In the genomic region with DNA sequence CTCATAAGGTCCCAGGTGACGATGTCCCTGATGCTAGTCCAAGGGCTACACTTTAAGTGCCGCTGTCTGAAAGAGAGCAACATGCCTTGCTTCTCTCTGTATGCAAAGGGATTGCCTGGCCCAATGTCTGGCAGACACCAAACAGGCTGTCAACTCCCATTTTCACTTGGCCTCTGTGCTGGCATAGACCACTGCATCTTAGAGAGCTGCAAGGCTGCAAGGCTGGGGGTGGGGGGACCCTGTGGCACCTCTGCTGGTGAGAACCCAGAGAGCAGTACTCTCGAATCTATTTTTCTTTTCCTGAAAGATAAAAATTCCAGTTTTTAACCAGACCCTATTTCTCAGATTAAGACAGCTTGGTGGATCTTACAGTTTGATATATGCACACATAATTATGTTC, we compare ENCODE assay signal across 16 mouse cellular contexts.
A peak's percentile ranks its signal among the peaks of the same experiment; 100 is the strongest.
DNase-seq lines count a peak whose midpoint lies in the region; TF ChIP-seq lines count a peak whose summit lies in the region.
"Had no signal": no experiment of that assay in that cellular context is flagged by ENCODE, and none has a peak within 500 bp of the region (broad histone marks: within the 10 kb centered on the region; RNA-seq: fewer than 3 reads in every experiment).

No protein-coding gene starts in this region.

- no peak for TF ChIP-seq POLR2A in brain, embryonic 14.5 days (IDR thresholded peaks at IDR 0.05; ENCODE audit: borderline replicate concordance, extremely low read depth, insufficient read depth, insufficient read length, poor library complexity, severe bottlenecking)

- DNase-seq in cerebellum, postnatal 14 days, result peak; percentile 22 to 30
- DNase-seq in cerebellum, adult 9-10 months, result no peak
- peak; percentile 39 for DNase-seq in heart, adult 11 months
- DNase-seq in heart, postnatal 14 days, result no peak
- DNase-seq in left cerebral cortex, postnatal 4 days, result peak; percentile 46
- no peak for DNase-seq in left cerebral cortex, adult 9 months (ENCODE audit: low spot score in 2 of 2)
- peak; percentile 25 for DNase-seq in brain, embryonic 14.5 days (ENCODE audit: low read depth)
- DNase-seq in adrenal gland, adult 8-10 months, result no peak
- DNase-seq: adrenal gland, adult 2 months; adrenal gland, postnatal 14 days; adrenal gland, postnatal 36 days; cerebellum, adult 11 months; cerebellum, adult 18-20 months; cerebellum, adult 9-11 months; cerebellum, postnatal 36 days; embryo, embryonic 11 days had no signal

- intact Hi-C loops in heart, postnatal 14 days (cut with DNase I), result no loop called here
- intact Hi-C loops in left cerebral cortex, postnatal 4 days (cut with DNase I), result no loop called here

- no peak for TF ChIP-seq CTCF in brain, embryonic 14.5 days (IDR thresholded peaks at IDR 0.05; ENCODE audit: borderline replicate concordance, extremely low read depth, insufficient read depth, insufficient read length)

Comparison
In these comparisons a context has a peak if more than half of its experiments do, and no peak if none do; other contexts are left out.
1. DNase-seq: peak in cerebellum, postnatal 14 days (2 of 2), heart, adult 11 months (single experiment), left cerebral cortex, postnatal 4 days (single experiment) and brain, embryonic 14.5 days (single experiment); none in cerebellum, adult 9-10 months (single experiment), heart, postnatal 14 days (0 of 2), left cerebral cortex, adult 9 months (0 of 2) and adrenal gland, adult 8-10 months (single experiment).